Mouse (Mus musculus) lung, adult 2 months (tissue): ENCODE data around the gene Oxsr1. TPM values are rescaled to one million over a fixed set of nuclear protein-coding genes. Genes with fewer than 3 reads are reported as not detected.
"Not testable (repeated sequence)": the region's sequence is repeated elsewhere in the genome, so short reads cannot be mapped to it uniquely, and the experiment has no call there.

Experiments used
- DNase-seq: peaks from one replicate; pipeline ENCODE4 v3.0.0; 2022
- H3K4me1 ChIP-seq: fragments of 200-500 bp; 2 replicates; pipeline ENCODE4 v1.6.1; 2011; ENCODE audit warnings: low read length; ENCODE audit not compliant: control insufficient read depth, insufficient read depth
- H3K4me3 ChIP-seq: fragments of 200-500 bp; replicated peaks from 2 replicates; pipeline ENCODE3; 2011; ENCODE audit warnings: low read depth, mild to moderate bottlenecking, control low read depth, low read length; ENCODE audit errors: extremely low read depth
- CTCF ChIP-seq: fragments of 200-500 bp; IDR thresholded peaks from 2 replicates; pipeline ENCODE4 v1.5.1; 2011; ENCODE audit warnings: mild to moderate bottlenecking, low read length, control low read depth; ENCODE audit not compliant: insufficient read depth
- POLR2A ChIP-seq: fragments of 200-500 bp; IDR thresholded peaks from 2 replicates; pipeline ENCODE4 v1.6.1; 2011; ENCODE audit warnings: low read depth, mild to moderate bottlenecking, control low read depth, low read length, borderline replicate concordance; ENCODE audit errors: extremely low read depth
- WGBS: fragments of 180-500 bp; shearing (Covaris S2); methylation state at CpG from one replicate; pipeline ENCODE4 v1.1.7; 2018; 5-methylcytosine and 5-hydroxymethylcytosine counted together
- polyA plus RNA-seq: library from polyadenylated mRNA; depleted of rRNA; stranded (reverse); fragments of >200 nt; gene quantifications from 2 replicates; pipeline ENCODE4 v1.2.3, GENCODE M21; 2012

Gene Oxsr1
- polyA plus RNA-seq, 1 experiment, result 19.8 TPM

DNA sequence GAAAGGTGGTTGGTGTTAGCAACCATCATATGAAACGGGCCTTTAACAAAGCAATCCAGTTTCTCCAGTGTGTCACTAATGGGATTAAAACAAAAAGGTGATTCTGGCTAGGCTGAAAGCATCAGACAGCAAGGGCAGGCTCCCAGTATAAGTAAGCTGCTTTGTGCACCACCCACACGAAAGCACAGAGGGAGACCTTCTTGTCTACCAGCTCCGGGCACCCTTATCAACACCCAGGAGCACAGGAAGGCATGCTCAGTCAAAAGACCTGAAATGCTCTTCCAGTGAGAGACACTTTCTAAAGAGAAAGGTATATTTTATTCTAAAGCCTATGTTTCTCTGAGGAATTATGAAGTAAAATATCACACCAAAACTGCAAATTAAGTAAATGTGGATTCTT lies 31.4 kb downstream of the Oxsr1 start:
- WGBS, result 92% methylated on average over 3 of the region's 3 CpGs
- no peak for TF ChIP-seq CTCF
- no peak for TF ChIP-seq POLR2A
- Histone ChIP-seq H3K4me1 (no peaks in the 10 kb centered on the region), H3K4me3 (no peak overlapping the region)
- no peak for DNase-seq

DNA sequence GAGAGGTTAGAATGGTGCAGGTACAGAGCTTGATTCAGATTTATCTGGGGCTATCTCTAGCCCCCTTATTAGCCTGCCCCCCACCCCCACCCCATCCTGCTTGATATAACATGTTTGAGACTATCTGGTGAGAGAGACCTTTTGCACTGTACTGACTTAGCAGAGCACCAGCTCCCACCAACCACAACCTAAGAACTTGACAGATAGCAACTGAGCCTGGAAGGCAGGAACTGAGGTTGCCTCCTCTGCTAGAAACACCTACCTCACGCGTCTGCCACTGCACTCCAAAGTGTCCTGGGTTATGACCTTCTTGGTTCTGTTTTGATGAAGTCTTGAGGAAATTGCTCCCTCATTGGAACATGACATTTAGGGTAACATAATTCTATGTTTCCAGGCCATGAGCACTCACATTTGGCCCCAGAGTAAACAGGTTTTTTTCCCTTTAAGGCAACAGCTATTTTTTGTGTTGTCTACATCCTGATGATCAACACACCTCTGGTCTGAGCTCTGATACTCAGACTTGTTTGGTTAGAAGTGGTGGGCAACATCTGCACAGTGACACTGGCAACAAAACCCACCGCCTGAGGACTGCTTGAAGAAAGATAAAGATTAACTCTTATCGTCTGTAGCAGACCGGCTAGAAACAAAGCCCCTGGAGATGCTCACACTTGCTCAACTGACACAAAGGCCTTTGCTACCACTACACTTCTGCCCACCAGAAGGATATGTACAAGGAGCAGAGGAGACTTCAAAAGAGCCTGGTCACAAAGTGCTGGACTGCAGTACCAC lies 41.1 kb downstream of the Oxsr1 start:
- TF ChIP-seq POLR2A (no peak), CTCF (no peak)
- DNase-seq, result no peak
- WGBS, result 85% methylated on average over 5 of the region's 5 CpGs
- Histone ChIP-seq H3K4me3 (no peak overlapping the region), H3K4me1 (no peaks in the 10 kb centered on the region)

DNA sequence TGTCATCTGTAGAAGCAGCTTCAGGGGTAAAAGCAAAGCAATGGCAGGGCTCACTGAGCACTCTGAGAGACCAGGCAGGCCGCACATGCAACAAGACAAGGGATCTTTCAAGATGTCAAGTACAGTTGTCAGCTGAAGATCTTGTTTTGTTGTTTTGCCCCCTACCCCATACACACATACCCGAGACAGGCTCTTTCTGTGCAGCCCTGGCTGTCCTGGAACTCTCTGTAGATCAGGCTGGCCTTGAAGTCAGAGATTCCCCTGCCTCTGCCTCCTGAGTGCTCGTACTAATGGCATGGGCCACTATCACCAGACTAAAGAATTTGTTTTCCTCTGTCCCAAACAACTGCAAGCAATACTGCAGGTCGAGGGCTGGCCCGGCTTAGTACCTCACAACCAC lies 44.2 kb downstream of the Oxsr1 start:
- Histone ChIP-seq H3K4me3 (no peak overlapping the region), H3K4me1 (no peaks in the 10 kb centered on the region)
- DNase-seq, result no peak
- no peak for TF ChIP-seq CTCF
- TF ChIP-seq POLR2A, result no peak
- WGBS, result 95% methylated on average over 5 of the region's 5 CpGs

DNA sequence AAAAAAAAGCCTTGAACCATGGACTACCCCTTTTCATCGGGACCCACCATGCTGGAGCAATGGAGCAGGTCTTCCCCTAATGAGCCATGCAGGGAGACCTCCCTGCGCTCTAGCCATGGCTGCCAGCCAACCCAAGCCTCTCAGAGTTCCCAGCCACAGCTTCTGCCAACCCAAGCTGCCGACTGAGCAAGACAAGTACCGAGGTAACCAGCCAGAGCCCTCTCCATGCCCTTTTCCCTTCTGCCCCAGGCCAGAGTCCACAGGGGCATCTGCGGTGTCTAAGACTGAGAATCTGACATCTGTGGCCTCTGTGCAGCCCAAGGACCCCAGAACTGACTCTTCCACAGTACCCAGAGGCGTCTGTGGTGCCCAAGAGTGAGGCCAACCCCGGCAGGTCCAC lies 45.9 kb downstream of the Oxsr1 start:
- TF ChIP-seq CTCF, result no peak
- no peak for TF ChIP-seq POLR2A
- no peak for DNase-seq
- 69% methylated on average over 7 of the region's 7 CpGs for WGBS

DNA sequence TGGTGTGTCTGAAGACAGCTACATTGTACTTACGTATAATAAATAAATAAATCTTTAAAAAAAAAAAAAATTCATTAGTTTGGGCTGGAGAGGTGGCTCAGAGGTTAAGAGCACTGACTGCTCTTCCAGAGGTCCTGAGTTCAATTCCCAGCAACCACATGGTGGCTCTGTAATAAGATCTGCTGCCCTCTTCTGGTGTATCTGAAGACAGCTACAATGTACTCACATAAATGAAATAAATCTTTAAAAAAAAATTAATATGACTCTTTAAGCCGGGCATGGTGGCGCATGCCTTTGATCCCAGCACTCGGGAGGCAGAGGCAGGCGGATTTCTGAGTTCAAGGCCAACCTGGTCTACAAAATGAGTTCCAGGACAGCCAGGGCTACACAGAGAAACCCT lies 47.4 kb downstream of the Oxsr1 start:
- H3K4me1 ChIP-seq, DNase-seq, H3K4me3 ChIP-seq: not testable (repeated sequence)
- WGBS, result 88% methylated on average over 5 of the region's 5 CpGs

More for the DNA sequence above, 45.9 kb downstream of the Oxsr1 start:
- Histone ChIP-seq H3K4me3 (no peak overlapping the region), H3K4me1 (no peaks in the 10 kb centered on the region)

DNA sequence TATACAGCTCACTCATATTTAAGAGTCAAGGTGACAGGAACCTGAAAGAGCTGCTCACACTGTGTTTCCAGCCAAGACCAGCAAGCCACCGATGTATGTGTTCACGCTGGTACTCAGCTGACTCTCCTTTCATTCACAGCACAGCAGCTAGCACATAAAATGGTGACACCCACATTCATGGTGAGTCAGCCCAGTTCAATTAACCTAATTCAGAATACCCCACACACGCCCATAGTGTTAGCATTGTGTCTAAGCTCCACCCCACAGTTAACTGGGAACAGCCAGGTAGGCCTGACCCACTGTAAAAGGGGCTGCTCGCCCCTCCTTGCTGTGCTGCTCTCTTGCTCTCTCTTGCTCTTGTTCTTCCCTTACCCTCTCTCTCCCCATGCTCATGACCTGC lies 50.7 kb downstream of the Oxsr1 start:
- Histone ChIP-seq H3K4me1 (no peaks in the 10 kb centered on the region), H3K4me3 (no peak overlapping the region)
- no peak for DNase-seq
- WGBS, result 88% methylated on average over 4 of the region's 4 CpGs
- TF ChIP-seq CTCF (no peak), POLR2A (no peak)

DNA sequence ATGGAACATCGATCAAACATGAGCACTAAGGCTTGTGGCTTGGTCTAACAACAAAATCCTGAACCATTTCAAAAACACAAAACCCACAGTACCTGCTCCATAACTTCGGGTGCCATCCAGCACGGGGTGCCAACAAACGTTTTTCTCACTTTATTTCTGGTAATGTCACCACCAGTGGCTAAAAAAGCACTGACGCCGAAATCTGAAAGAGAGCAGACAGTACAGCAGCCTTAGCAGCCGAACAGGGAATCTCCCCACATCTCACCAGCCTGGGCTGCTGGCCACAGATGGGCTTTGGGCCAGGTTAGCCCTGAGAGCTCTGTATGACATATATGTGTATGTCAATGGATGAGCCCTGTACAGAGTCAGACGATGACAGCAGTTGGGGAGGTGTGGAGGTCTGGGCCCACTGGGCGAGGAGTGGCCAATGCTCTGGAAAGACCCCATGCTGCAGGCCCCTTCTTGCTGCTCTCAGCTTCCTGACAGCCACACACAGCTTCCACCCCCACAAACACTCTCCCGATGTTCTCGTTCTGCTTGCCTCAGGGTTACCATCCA lies 53.6 kb downstream of the Oxsr1 start:
- WGBS, result 91% methylated on average over 11 of the region's 11 CpGs
- TF ChIP-seq POLR2A, result no peak
- DNase-seq, result no peak
- H3K4me1 ChIP-seq, result no peaks in the 10 kb centered on the region
- no peak overlapping the region for H3K4me3 ChIP-seq

DNA sequence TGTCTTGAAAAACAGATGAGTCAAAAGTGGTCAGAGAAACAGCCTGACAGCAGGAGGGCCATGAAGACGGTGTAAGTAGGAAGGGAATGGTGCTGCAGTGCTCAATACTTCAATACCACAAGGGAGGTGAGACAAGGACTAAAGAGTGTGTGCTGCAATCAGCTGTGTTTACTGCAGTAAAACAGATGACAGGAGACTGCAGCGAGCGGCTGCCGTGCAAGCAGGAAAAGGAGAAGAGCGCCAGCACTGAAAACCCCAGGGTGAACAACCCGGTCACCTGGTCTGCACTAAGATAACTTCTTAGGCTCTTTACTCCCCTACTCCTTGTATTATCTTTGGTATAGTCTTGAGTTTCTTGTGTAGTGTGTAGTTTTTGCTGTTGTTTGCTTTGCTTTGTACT lies 54.1 kb downstream of the Oxsr1 start:
- WGBS, result 86% methylated on average over 6 of the region's 6 CpGs
- Histone ChIP-seq H3K4me3 (no peak overlapping the region), H3K4me1 (no peaks in the 10 kb centered on the region)
- no peak for DNase-seq
- no peak for TF ChIP-seq CTCF
- no peak for TF ChIP-seq POLR2A

DNA sequence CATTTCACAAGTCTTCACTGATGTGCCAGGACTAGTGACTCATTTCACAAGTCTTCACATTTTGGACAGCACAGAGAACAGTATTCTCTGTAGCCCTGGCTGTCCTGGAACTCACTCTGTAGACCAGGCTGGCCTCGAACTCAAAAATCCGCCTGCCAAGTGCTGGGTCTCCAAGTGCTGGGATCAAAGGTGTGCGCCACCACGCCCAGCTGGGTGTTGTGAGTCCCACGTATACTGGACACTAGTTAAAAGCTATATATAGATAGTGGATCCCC lies 56.2 kb downstream of the Oxsr1 start:
- not testable (repeated sequence) for H3K4me1 ChIP-seq, DNase-seq, H3K4me3 ChIP-seq
- WGBS, result 90% methylated on average over 5 of the region's 5 CpGs

DNA sequence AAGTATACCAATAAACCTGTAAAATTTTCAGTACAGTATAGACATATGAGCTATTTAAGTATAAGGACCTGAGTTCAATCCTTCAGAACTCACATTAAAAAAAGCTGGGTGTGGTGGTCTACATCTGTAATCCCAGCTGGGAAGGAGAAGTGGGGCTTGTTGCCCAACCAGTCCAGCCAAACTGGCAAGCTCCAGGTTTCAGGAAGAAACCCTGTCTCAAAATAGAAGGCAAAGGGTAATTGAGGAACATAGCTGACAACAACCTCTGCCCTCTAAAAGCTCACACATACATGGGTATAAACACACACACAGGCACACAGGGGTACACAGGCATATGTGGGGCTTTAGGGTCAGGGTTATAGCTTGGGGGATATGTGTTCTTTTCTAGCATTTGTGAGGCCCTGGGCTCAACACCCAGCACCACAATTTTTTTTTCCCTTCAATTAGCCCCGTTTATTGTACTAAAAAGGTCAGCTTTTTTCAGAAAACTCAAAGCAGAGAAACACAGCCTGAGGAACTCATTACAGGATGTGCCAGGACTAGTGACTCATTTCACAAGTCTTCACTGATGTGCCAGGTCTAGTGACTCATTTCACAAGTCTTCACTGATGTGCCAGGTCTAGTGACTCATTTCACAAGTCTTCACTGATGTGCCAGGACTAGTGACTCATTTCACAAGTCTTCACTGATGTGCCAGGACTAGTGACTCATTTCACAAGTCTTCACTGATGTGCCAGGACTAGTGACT lies 56.7 kb downstream of the Oxsr1 start:
- 58% methylated on average over 1 of the region's 1 CpGs for WGBS
- not testable (repeated sequence) for DNase-seq

DNA sequence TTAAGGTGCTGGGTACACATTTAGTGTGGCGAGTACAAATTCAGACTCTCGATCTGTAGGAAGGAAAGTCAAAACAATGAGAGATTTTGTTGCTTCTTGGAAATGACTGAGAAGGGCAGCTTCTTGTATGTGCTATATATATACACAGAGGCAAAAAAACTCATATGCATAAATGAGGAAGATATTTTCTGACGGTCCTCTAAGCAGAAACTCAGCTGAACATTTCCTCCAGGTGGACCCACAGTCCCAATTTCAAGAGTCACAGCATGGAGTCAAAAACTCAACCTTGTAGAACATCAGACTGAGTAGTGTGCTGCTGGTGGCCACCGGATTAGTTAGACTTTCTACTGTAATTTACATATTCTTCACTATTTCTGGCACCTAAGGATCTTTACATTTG lies 59.2 kb downstream of the Oxsr1 start:
- no peaks in the 10 kb centered on the region for H3K4me1 ChIP-seq
- no peak overlapping the region for H3K4me3 ChIP-seq
- no peak for DNase-seq
- TF ChIP-seq POLR2A, result no peak
- no peak for TF ChIP-seq CTCF
- 83% methylated on average over 4 of the region's 4 CpGs for WGBS

More for the DNA sequence above, 56.7 kb downstream of the Oxsr1 start:
- H3K4me3 ChIP-seq, H3K4me1 ChIP-seq: not testable (repeated sequence)
